Mouse (Mus musculus) CH12.LX (cell line): ENCODE data around the gene Klhl41. TPM values are rescaled to one million over a fixed set of nuclear protein-coding genes. Genes with fewer than 3 reads are reported as not detected.

ENCODE experiments used
- DNase-seq: peaks from one replicate; pipeline ENCODE4 v3.0.0-alpha.2; 2013; ENCODE audit errors: extremely low read depth
- H3K27ac ChIP-seq: 2 replicates; pipeline ENCODE4 v1.5.1; 2012; ENCODE audit warnings: low read depth, mild to moderate bottlenecking, control low read depth, moderate library complexity; ENCODE audit not compliant: insufficient read depth
- H3K27me3 ChIP-seq: replicated peaks from 2 replicates; pipeline ENCODE3; 2012; ENCODE audit warnings: inconsistent platforms
- H3K36me3 ChIP-seq, 2 experiments: replicated peaks in 1 of 2; 2 replicates each; pipeline versions ENCODE3 to v1.6.1; 2012; ENCODE audit warnings: inconsistent platforms in 1 of 2, low read length in 1 of 2, mild to moderate bottlenecking in 1 of 2, mixed read lengths in 1 of 2, moderate library complexity in 1 of 2; ENCODE audit not compliant: control insufficient read depth in 1 of 2, insufficient read depth in 1 of 2
- H3K4me1 ChIP-seq, 2 experiments: 2 replicates each; pipeline ENCODE4 v1.6.1; 2012; ENCODE audit warnings: inconsistent platforms in 1 of 2, moderate library complexity in 1 of 2; ENCODE audit not compliant: insufficient read depth in 2 of 2, control insufficient read depth in 1 of 2
- H3K4me2 ChIP-seq: 2 replicates; pipeline ENCODE4 v1.6.1; 2012; ENCODE audit warnings: low read depth, mild to moderate bottlenecking, control low read depth; ENCODE audit not compliant: poor library complexity, insufficient read depth, severe bottlenecking
- H3K4me3 ChIP-seq, 3 experiments: fragments of 150-350 bp in 1 of 3; sonication (generic) in 1 of 3; replicated peaks in 1 of 3; 2 replicates each; pipeline versions ENCODE3 to v1.5.1; 2011 to 2012; ENCODE audit warnings: low read depth in 2 of 3, low read length in 2 of 3, mild to moderate bottlenecking in 2 of 3, moderate library complexity in 2 of 3, control low read depth in 1 of 3, improper control_type of control experiment in 1 of 3, inconsistent platforms in 1 of 3, mixed read lengths in 1 of 3; ENCODE audit not compliant: poor library complexity in 1 of 3
- H3K79me2 ChIP-seq: replicated peaks from 2 replicates; pipeline ENCODE4 v1.6.1; 2012; ENCODE audit warnings: mild to moderate bottlenecking, moderate library complexity; ENCODE audit not compliant: control insufficient read depth, poor library complexity, insufficient read depth, severe bottlenecking; ENCODE audit errors: extremely low read depth
- H3K9ac ChIP-seq: 2 replicates; pipeline ENCODE4 v1.6.1; 2012; ENCODE audit warnings: low read depth, mild to moderate bottlenecking, control low read depth, moderate library complexity; ENCODE audit not compliant: insufficient read depth
- H3K9me3 ChIP-seq: replicated peaks from 2 replicates; pipeline ENCODE3; 2012; ENCODE audit warnings: low read length, inconsistent platforms, mixed read lengths
- BHLHE40 ChIP-seq: IDR thresholded peaks from 2 replicates; pipeline ENCODE4 v1.6.1; 2011; ENCODE audit warnings: mild to moderate bottlenecking, low read depth, low read length, improper control_type of control experiment
- CHD1 ChIP-seq: IDR thresholded peaks from 2 replicates; pipeline ENCODE4 v1.6.1; 2012; ENCODE audit warnings: low read depth, low read length, improper control_type of control experiment, inconsistent platforms
- E2F4 ChIP-seq: IDR thresholded peaks from 2 replicates; pipeline ENCODE4 v1.6.1; 2011; ENCODE audit warnings: low read depth, low read length, improper control_type of control experiment; ENCODE audit not compliant: insufficient replicate concordance
- ELF1 ChIP-seq: IDR thresholded peaks from 2 replicates; pipeline ENCODE4 v1.6.1; 2014; ENCODE audit warnings: low read depth, mild to moderate bottlenecking, inconsistent platforms, low read length, improper control_type of control experiment
- EP300 ChIP-seq: IDR thresholded peaks from 2 replicates; pipeline ENCODE4 v1.6.1; 2011; ENCODE audit warnings: low read length, improper control_type of control experiment
- ETS1 ChIP-seq: conservative IDR thresholded peaks from 2 replicates; pipeline ENCODE4 v1.6.1; 2012; ENCODE audit warnings: low read depth, mild to moderate bottlenecking, inconsistent platforms, low read length, improper control_type of control experiment, moderate library complexity
- GABPA ChIP-seq: IDR thresholded peaks from 2 replicates; pipeline ENCODE4 v1.6.1; 2012; ENCODE audit warnings: low read depth, low read length, improper control_type of control experiment, inconsistent platforms; ENCODE audit not compliant: insufficient replicate concordance
- HCFC1 ChIP-seq: IDR thresholded peaks from 2 replicates; pipeline ENCODE4 v1.6.1; 2012; ENCODE audit warnings: low read depth, mild to moderate bottlenecking, inconsistent platforms, low read length, improper control_type of control experiment
- IRF4 ChIP-seq: IDR thresholded peaks from 2 replicates; pipeline ENCODE4 v1.6.1; 2014; ENCODE audit warnings: low read depth, mild to moderate bottlenecking, inconsistent platforms, low read length, improper control_type of control experiment
- JUN ChIP-seq: IDR thresholded peaks from 2 replicates; pipeline ENCODE4 v1.6.1; 2011; ENCODE audit warnings: low read depth, mild to moderate bottlenecking, low read length, improper control_type of control experiment, moderate library complexity; ENCODE audit not compliant: insufficient read depth
- JUND ChIP-seq: conservative IDR thresholded peaks from 2 replicates; pipeline ENCODE4 v1.6.1; 2011; ENCODE audit warnings: low read depth, low read length, improper control_type of control experiment
- MAFK ChIP-seq: IDR thresholded peaks from 2 replicates; pipeline ENCODE4 v1.6.1; 2011; ENCODE audit warnings: low read length, improper control_type of control experiment; ENCODE audit not compliant: insufficient replicate concordance
- MAX ChIP-seq: IDR thresholded peaks from 2 replicates; pipeline ENCODE4 v1.6.1; 2011; ENCODE audit warnings: low read length, improper control_type of control experiment
- MAZ ChIP-seq: IDR thresholded peaks from 2 replicates; pipeline ENCODE4 v1.6.1; 2012; ENCODE audit warnings: low read depth, mild to moderate bottlenecking, inconsistent platforms, low read length, improper control_type of control experiment, moderate library complexity
- MEF2A ChIP-seq: IDR thresholded peaks from 2 replicates; pipeline ENCODE4 v1.6.1; 2014; ENCODE audit warnings: low read depth, mild to moderate bottlenecking, inconsistent platforms, low read length, improper control_type of control experiment, borderline replicate concordance
- MXI1 ChIP-seq: IDR thresholded peaks from 2 replicates; pipeline ENCODE4 v1.6.1; 2011; ENCODE audit warnings: mild to moderate bottlenecking, low read depth, low read length, improper control_type of control experiment
- MYC ChIP-seq: IDR thresholded peaks from 2 replicates; pipeline ENCODE4 v1.6.1; 2011; ENCODE audit warnings: low read depth, mild to moderate bottlenecking, improper control_type of control experiment, low read length
- NELFE ChIP-seq: IDR thresholded peaks from 2 replicates; pipeline ENCODE4 v1.6.1; 2011; ENCODE audit warnings: low read depth, low read length, improper control_type of control experiment
- NRF1 ChIP-seq: IDR thresholded peaks from 2 replicates; pipeline ENCODE4 v1.6.1; 2014; ENCODE audit warnings: low read depth, mild to moderate bottlenecking, inconsistent platforms, low read length, improper control_type of control experiment, moderate library complexity
- PAX5 ChIP-seq: IDR thresholded peaks from 2 replicates; pipeline ENCODE4 v1.6.1; 2012; ENCODE audit warnings: low read length, inconsistent platforms, mixed read lengths
- POLR2A ChIP-seq: IDR thresholded peaks from 2 replicates; pipeline ENCODE4 v1.6.1; 2011; ENCODE audit warnings: low read depth, mild to moderate bottlenecking, improper control_type of control experiment, low read length
- POLR2AphosphoS2 ChIP-seq: IDR thresholded peaks from 2 replicates; pipeline ENCODE4 v1.6.1; 2011; ENCODE audit warnings: low read depth, low read length, improper control_type of control experiment
- RAD21 ChIP-seq: IDR thresholded peaks from 2 replicates; pipeline ENCODE4 v1.6.1; 2011; ENCODE audit warnings: low read depth, mild to moderate bottlenecking, low read length, improper control_type of control experiment, moderate library complexity
- SIN3A ChIP-seq: IDR thresholded peaks from 2 replicates; pipeline ENCODE4 v1.6.1; 2012; ENCODE audit warnings: low read length, improper control_type of control experiment, inconsistent platforms
- SMC3 ChIP-seq: IDR thresholded peaks from 2 replicates; pipeline ENCODE4 v1.6.1; 2011; ENCODE audit warnings: low read depth, low read length, improper control_type of control experiment
- TBP ChIP-seq: conservative IDR thresholded peaks from 2 replicates; pipeline ENCODE4 v1.6.1; 2011; ENCODE audit warnings: low read depth, low read length, improper control_type of control experiment
- TCF12 ChIP-seq: IDR thresholded peaks from 2 replicates; pipeline ENCODE4 v1.6.1; 2014; ENCODE audit warnings: low read depth, mild to moderate bottlenecking, inconsistent platforms, low read length, improper control_type of control experiment
- USF1 ChIP-seq: IDR thresholded peaks from 2 replicates; pipeline ENCODE4 v1.6.1; 2014; ENCODE audit warnings: low read depth, mild to moderate bottlenecking, inconsistent platforms, low read length, improper control_type of control experiment
- USF2 ChIP-seq: conservative IDR thresholded peaks from 2 replicates; pipeline ENCODE4 v1.6.1; 2011; ENCODE audit warnings: low read depth, low read length, improper control_type of control experiment
- ZKSCAN1 ChIP-seq: IDR thresholded peaks from 2 replicates; pipeline ENCODE4 v1.6.1; 2012; ENCODE audit warnings: low read depth, inconsistent platforms, low read length, improper control_type of control experiment, borderline replicate concordance
- ZMIZ1 ChIP-seq: IDR thresholded peaks from 2 replicates; pipeline ENCODE4 v1.6.1; 2012; ENCODE audit warnings: low read depth, mild to moderate bottlenecking, inconsistent platforms, low read length, improper control_type of control experiment
- ZNF384 ChIP-seq: IDR thresholded peaks from 2 replicates; pipeline ENCODE4 v1.6.1; 2012; ENCODE audit warnings: low read depth, low read length, improper control_type of control experiment, inconsistent platforms
- dilution Hi-C: fragments of 300-500 bp; cut with MboI; formaldehyde crosslinking; loops from 2 replicates; pipeline ENCODE4 v1.14.3; 2020; ENCODE audit warnings: low sequenced_read_pairs; ENCODE audit not compliant: extremely low pct_unique_long_range_greater_than_20kb, extremely low pct_ligation_motif_present
- in situ Hi-C: fragments of 300-500 bp; cut with MboI; formaldehyde crosslinking; loops from 3 replicates; pipeline ENCODE4 v1.14.3; 2019; ENCODE audit warnings: low sequenced_read_pairs, low pct_ligation_motif_present, low pct_unique_long_range_greater_than_20kb, mixed read lengths
- polyA plus RNA-seq: library from polyadenylated mRNA; unstranded; fragments of >175 nt; gene quantifications from 2 replicates; pipeline ENCODE4 v1.2.1, GENCODE M21; 2012; ENCODE audit warnings: low read depth; ENCODE audit not compliant: insufficient read length
- total RNA-seq, 2 experiments: library from RNA; depleted of rRNA; stranded (reverse); fragments of 300-350 nt in 1 of 2; fragments of >200 nt in 1 of 2; gene quantifications; 2 replicates each; pipeline ENCODE4 v1.2.3; 2012 to 2014

Gene Klhl41
- total and polyA plus RNA-seq, 3 experiments: 0.04 to 0.27 (median 0.11) TPM

- dilution Hi-C loops: no loop called here
Measured at GRCm38 (mm10) chr2:69712171-69712570, 42.3 kb downstream of the Klhl41 start.

GRCm38 (mm10) chr2:69712981-69713625 is 43.2 kb downstream of the Klhl41 start, which contains the start of gene Fastkd1:
TSS of gene Fastkd1 (minus strand) at chr2:69713516.
- H3K27ac ChIP-seq: no peak within 1 kb of the TSS
- H3K4me1 ChIP-seq: peaks cover 3 to 13% of the 10 kb centered on the region in 2 experiments; a peak in 3 of 4 replicates
- no peaks in the 10 kb centered on the region for H3K27me3 ChIP-seq
- TF ChIP-seq TCF12: peak; percentile 33; the same call in 1 of the 2 replicates
- TF ChIP-seq PAX5: no peak
- TF ChIP-seq EP300: no peak
- TF ChIP-seq BHLHE40: no peak
- no peak for TF ChIP-seq ETS1
- peak; percentile 83; the same call in 1 of the 2 replicates for TF ChIP-seq GABPA
- TF ChIP-seq SIN3A: no peak; the same call in none of the 2 replicates
- no peak for TF ChIP-seq SMC3
- TF ChIP-seq ELF1: peak; percentile 69
- TF ChIP-seq USF2: no peak
- TF ChIP-seq MAZ: no peak
- no peak for TF ChIP-seq MAFK
- TF ChIP-seq MEF2A: peak; percentile 43
- no peak for TF ChIP-seq ZNF384
- TF ChIP-seq MXI1: peak; percentile 98
- no peak for TF ChIP-seq JUN
- TF ChIP-seq NELFE: no peak
- no peak for TF ChIP-seq ZMIZ1
- no peak for TF ChIP-seq JUND
- TF ChIP-seq HCFC1: peak; percentile 98
- TF ChIP-seq NRF1: peak; percentile 55
- peak; percentile 82 for TF ChIP-seq POLR2A
- TF ChIP-seq RAD21: no peak
- TF ChIP-seq ZKSCAN1: no peak
- TF ChIP-seq CHD1: no peak

More at GRCm38 (mm10) chr2:69712171-69712570, 42.3 kb downstream of the Klhl41 start:
- Histone ChIP-seq H3K9me3 (no peaks in the 10 kb centered on the region), H3K36me3 (peaks cover 17 to 35% of the 10 kb centered on the region in 2 experiments), H3K4me3 (peak overlapping the region in 1 of 3 experiments; percentile 26), H3K27me3 (no peaks in the 10 kb centered on the region), H3K4me1 (peaks cover 3 to 13% of the 10 kb centered on the region in 2 experiments; a peak in 3 of 4 replicates), H3K27ac (no peak overlapping the region), H3K9ac (no peak overlapping the region), H3K4me2 (peak overlapping the region; percentile 74)
- in situ Hi-C loops: no loop called here
- TF ChIP-seq IRF4: no peak
- TF ChIP-seq NRF1: no peak
- no peak for TF ChIP-seq POLR2A
- TF ChIP-seq ZMIZ1: no peak
- TF ChIP-seq MAX: no peak
- TF ChIP-seq E2F4: no peak
- TF ChIP-seq CHD1: no peak
- TF ChIP-seq TBP: no peak
- no peak for TF ChIP-seq USF2
- no peak for TF ChIP-seq USF1
- TF ChIP-seq POLR2AphosphoS2: no peak
- TF ChIP-seq MYC: no peak
- TF ChIP-seq SMC3: no peak
- no peak for TF ChIP-seq MEF2A
- no peak for TF ChIP-seq MAZ
- no peak for TF ChIP-seq GABPA
- TF ChIP-seq NELFE: no peak
- TF ChIP-seq MAFK: no peak
- TF ChIP-seq, all 38 proteins: peak for 0
- DNase-seq: peak; percentile 6
- peaks cover 5% of the 10 kb centered on the region; the same call in 1 of the 2 replicates for H3K79me2 ChIP-seq

More at GRCm38 (mm10) chr2:69712981-69713625, 43.2 kb downstream of the Klhl41 start, which contains the start of gene Fastkd1:
- peak within 1 kb of the TSS; percentile 86 for H3K4me2 ChIP-seq
- peaks cover 5% of the 10 kb centered on the region; the same call in 1 of the 2 replicates for H3K79me2 ChIP-seq
- H3K9ac ChIP-seq: peak within 1 kb of the TSS; percentile 44
- no peaks in the 10 kb centered on the region for H3K9me3 ChIP-seq
- peak; percentile 90 for DNase-seq
- in situ Hi-C loops: no loop called here
- peak within 1 kb of the TSS; percentile 89 to 96 (median 90) for H3K4me3 ChIP-seq
- dilution Hi-C loops: no loop called here
- H3K36me3 ChIP-seq: peaks cover 12 to 27% of the 10 kb centered on the region in 2 experiments
